Mouse (Mus musculus) olfactory bulb, adult 2 months (tissue): ENCODE measurements around the gene Wdr5. TPM values are rescaled to one million over a fixed set of nuclear protein-coding genes. Genes with fewer than 3 reads are reported as not detected.
A peak's percentile ranks its signal among the peaks of the same experiment; 100 is the strongest.
"Not testable (repeated sequence)": the region's sequence is repeated elsewhere in the genome, so short reads cannot be mapped to it uniquely, and the experiment has no call there.

ENCODE experiments used
- H3K27ac ChIP-seq: fragments of 200-500 bp; 2 replicates; pipeline ENCODE4 v1.5.1; 2012; ENCODE audit warnings: low read depth, low read length; ENCODE audit not compliant: insufficient read depth
- H3K4me1 ChIP-seq: fragments of 200-500 bp; 2 replicates; pipeline ENCODE4 v1.6.1; 2012; ENCODE audit warnings: low read length; ENCODE audit not compliant: control insufficient read depth, insufficient read depth
- H3K4me3 ChIP-seq: fragments of 200-500 bp; 2 replicates; pipeline ENCODE4 v1.5.1; 2012; ENCODE audit warnings: mild to moderate bottlenecking, low read depth, low read length, moderate library complexity; ENCODE audit not compliant: insufficient read depth
- CTCF ChIP-seq: fragments of 200-500 bp; IDR thresholded peaks from 2 replicates; pipeline ENCODE4 v1.5.1; 2012; ENCODE audit warnings: low read depth, mild to moderate bottlenecking, low read length, moderate library complexity; ENCODE audit not compliant: insufficient read depth
- POLR2A ChIP-seq: fragments of 200-500 bp; IDR thresholded peaks from 2 replicates; pipeline ENCODE4 v1.6.1; 2012; ENCODE audit warnings: mild to moderate bottlenecking, low read depth, low read length, moderate library complexity; ENCODE audit not compliant: insufficient read depth
- WGBS: fragments of 180-500 bp; shearing (Covaris S2); methylation state at CpG from one replicate; pipeline ENCODE4 v1.1.7; 2018; 5-methylcytosine and 5-hydroxymethylcytosine counted together
- polyA plus RNA-seq: library from polyadenylated mRNA; stranded (reverse); fragments of >200 nt; gene quantifications from 2 replicates; pipeline ENCODE4 v1.2.4, GENCODE M21; 2012; ENCODE audit warnings: low replicate concordance; ENCODE audit not compliant: missing spikeins, insufficient read depth, insufficient read length

The Wdr5 gene
- polyA plus RNA-seq, 1 experiment, result not detected

DNA sequence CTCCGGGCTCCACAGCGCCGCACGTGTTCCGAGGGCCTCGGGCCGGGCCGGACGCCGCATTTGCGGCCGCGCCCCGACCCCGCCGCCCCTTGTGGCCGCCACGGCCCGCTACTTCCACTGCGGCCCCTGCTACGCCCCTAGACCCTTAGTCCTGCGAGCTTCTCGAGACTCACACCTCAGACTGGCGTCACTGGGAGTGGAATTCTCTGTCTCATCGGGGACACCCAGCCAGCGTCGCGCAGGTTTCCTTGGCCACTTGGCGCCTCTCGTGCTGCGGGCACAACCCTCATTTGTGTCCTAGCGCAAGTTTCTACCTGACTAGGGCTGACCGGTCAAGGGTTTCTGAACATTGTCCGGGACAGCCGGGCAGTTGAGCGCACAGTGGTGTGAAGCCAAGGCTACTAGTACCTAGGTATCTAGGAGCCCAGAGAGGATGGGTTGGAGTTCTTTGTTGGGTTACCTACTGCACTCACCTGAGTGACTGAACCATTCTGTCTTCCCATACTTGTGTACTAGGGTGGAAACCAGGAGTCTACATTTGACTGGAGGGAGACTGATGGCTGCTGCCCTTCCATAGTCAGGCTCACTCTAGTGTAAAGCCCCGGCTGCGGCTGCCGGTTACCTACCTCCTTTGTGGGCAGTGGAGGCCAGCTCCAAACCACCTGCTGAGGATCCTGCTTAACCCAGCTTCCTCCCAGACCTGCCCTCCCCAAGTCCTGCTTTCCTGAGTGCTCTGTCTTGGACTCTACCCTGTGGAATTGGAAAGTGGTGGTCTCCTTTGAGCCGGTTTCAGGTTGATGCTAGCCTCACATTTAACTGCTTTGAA lies 597 bp downstream of the Wdr5 start:
- Histone ChIP-seq H3K4me1 (peaks cover 9% of the 10 kb centered on the region; the same call in 1 of the 2 replicates), H3K27ac (no peak overlapping the region), H3K4me3 (peak overlapping the region; percentile 85)
- WGBS, result under 1% methylated on average over 40 of the region's 40 CpGs
- TF ChIP-seq POLR2A (no peak), CTCF (no peak)

DNA sequence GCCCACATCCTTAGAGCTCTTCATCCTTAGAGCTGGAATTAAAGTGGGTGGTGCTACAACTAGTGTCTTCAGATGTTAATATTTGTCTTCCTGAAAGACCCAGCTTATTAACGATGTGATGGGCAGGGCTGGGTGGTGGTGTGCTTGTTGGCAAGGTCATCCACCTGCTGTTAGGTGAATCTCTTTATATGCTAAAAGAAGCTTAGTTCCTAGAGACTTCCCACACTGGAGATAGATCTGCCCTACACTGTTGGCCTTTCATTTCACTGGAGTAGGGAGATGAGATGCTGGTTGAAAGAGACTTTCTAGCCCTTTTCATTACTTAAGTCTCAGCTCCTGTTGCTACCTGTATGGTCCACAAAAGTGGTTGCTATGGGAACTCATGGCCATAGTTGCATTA lies 1.3 kb downstream of the Wdr5 start:
- WGBS, result 13% methylated on average over 1 of the region's 1 CpGs
- H3K4me3 ChIP-seq, result no peak overlapping the region
- no peak overlapping the region for H3K27ac ChIP-seq
- TF ChIP-seq POLR2A, result no peak
- no peak for TF ChIP-seq CTCF
- H3K4me1 ChIP-seq, result peaks cover 9% of the 10 kb centered on the region; the same call in 1 of the 2 replicates

DNA sequence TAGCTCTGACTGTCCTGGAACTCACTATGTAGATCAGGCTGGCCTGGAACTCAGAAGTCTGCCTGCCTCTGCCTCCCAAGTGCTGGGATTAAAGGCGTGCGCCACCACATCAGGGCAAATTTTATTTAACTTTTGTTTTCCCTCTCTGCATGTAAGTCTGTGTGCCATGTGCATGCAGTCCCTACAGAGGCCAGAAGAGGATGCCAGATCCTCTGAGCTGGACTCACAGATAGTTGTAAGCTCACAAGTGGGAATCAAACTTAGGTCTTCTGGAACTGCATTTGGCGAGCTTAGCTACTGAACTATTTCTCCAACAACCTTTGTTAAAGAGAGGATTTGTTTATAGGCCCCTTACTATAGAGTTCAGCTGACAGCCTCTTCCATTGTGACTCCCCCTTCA lies 3.3 kb downstream of the Wdr5 start:
- no peak overlapping the region for H3K27ac ChIP-seq
- TF ChIP-seq CTCF, result no peak
- no peak for TF ChIP-seq POLR2A

DNA sequence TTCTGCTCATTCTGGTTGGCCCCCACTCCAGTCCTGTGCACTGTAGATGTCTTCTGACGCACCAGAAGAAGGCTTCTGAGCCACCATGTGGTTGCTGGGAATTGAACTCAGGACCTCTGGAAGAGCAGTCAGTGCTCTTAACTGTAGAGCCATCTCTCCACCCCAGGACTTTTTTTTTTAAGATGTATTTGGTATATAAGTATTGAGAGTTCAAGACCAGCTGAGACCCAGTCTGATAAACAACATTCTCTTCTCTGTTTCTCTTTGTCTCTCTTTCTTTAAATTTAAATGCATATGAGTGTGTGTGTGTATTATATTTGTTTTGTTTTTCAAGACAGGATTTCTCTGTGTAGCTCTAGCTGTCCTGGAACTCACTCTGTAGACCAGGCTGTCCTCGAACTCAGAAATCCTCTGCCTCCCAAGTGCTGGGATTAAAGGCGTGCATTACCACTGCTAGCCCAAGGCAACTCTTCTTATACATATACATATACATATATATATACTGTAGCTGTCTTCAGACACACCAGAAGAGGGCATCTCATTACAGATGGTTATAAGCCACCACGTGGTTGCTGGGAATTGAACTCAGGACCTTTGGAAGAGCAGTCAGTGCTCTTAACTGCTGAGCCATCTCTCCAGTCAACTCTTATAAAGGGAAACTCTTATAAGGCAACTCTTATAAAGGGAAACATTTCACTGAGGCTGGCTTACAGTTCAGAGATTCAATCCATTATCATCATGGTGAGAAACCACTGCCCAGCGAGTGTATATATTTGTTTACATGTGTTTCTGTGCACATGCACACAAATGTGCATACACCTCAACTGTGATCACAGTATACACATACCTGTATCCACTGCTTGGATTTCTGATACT lies 23.7 kb downstream of the Wdr5 start:
- WGBS, result 62% methylated on average over 5 of the region's 5 CpGs
- not testable (repeated sequence) for H3K4me1 ChIP-seq, H3K4me3 ChIP-seq
- peak overlapping the region; percentile 45; the same call in 1 of the 2 replicates for H3K27ac ChIP-seq

More for the DNA sequence above, 3.3 kb downstream of the Wdr5 start:
- Histone ChIP-seq H3K4me1 (peaks cover 9% of the 10 kb centered on the region; the same call in 1 of the 2 replicates), H3K4me3 (no peak overlapping the region)
- WGBS, result 95% methylated on average over 3 of the region's 3 CpGs

DNA sequence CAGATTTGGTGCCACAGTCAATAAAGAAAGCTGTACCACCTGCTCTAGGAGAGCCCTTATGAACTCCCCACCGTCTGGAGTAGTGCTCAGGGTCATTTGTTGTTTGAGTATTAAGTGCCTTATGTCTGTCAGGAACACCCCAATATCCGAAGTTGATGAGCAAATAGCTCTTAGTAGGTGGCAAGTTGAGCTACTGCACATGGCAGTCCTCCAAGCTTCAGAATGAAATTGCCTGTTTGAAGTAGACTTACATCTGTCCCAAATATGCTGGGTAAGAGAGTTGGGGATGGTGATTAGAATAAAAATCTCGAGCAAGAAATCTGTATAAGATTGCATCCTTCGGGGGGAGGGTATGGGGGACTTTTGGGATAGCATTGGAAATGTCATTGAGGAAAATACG lies 24.4 kb downstream of the Wdr5 start:
- Histone ChIP-seq H3K27ac (peak overlapping the region; percentile 45; the same call in 1 of the 2 replicates), H3K4me3 (no peak overlapping the region), H3K4me1 (peaks cover 3% of the 10 kb centered on the region; the same call in 1 of the 2 replicates)
- TF ChIP-seq POLR2A (no peak), CTCF (no peak)
- 9% methylated on average over 5 of the region's 5 CpGs for WGBS

DNA sequence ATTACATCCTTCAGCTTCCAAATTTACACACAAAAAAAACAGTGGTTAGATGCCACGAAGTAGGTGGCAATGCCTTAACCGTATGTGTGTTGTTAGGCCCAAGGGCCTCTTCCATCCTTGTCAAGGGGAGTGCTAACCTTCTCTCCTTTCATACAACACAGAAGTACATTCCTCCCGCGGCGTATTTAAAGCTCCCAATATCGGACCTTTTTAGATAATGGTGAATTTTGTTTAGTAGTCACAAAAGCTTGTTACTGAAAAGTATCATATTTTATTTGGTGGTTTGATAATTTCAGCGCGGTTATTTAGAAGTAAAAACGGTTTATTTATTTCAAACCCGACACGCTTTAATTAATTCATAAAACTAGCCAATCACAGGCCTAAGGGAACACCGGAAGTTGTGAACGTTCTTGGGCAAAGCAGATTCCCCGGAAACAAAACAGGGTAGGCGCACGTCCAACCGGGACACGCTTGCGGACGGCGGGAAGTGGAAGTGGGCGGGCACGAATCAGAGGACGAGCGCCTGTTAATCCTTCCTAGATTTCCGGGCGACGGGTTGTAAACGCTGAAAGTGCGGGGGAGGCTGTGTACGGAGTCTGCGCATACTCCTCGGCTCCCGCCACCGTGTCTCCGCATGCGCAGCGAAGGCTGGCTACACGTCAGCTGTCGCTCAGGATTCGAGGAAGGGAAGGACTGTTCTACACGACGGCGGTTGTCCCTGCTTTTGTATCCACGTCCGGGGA lies 25.0 kb downstream of the Wdr5 start:
- WGBS, result under 1% methylated on average over 46 of the region's 46 CpGs
- H3K27ac ChIP-seq, result peak overlapping the region; percentile 48
- TF ChIP-seq CTCF (no peak), POLR2A (peak; percentile 73)
- H3K4me3 ChIP-seq, result peak overlapping the region; percentile 48
- H3K4me1 ChIP-seq, result peaks cover 3% of the 10 kb centered on the region; the same call in 1 of the 2 replicates

DNA sequence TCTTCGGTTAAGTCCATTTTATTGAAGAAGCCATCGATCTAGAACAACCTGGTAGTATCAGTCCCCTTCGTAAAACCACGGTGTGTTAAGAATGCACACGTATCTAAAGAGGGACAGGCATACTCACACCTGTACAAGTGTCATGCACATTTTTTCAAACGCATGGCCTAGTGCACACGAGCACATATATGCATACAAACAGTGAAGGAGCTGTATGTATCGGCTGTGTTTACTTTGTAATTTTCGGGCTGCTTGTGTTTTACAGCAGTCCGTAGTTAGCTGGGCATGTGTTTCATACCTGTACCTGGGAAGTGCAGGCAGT lies 25.5 kb downstream of the Wdr5 start:
- WGBS, result 15% methylated on average over 10 of the region's 10 CpGs
- Histone ChIP-seq H3K4me1 (peaks cover 3% of the 10 kb centered on the region; the same call in 1 of the 2 replicates), H3K4me3 (peak overlapping the region; percentile 48), H3K27ac (peak overlapping the region; percentile 48)
- TF ChIP-seq POLR2A (no peak), CTCF (no peak)

DNA sequence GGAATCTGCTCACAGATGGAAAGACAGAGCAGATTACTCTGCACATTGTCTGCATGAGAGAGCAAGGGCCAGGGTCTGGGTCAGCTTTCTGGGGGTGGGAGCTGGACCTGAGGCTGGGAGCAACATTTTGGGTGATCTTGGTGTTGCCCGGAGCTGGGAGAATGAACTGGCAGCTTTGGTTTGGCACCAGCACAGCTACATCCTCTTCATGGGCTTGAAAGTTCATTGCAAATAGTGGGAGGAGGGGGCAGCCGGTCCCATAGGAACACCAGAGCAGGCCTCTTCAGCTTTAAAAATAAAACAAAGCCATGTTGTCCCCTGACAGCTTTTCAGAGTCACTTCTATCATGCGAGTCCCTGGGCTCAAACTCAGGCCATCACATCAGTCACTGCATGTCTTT lies 26.3 kb downstream of the Wdr5 start:
- Histone ChIP-seq H3K4me3 (no peak overlapping the region), H3K27ac (no peak overlapping the region), H3K4me1 (peaks cover 3% of the 10 kb centered on the region; the same call in 1 of the 2 replicates)
- TF ChIP-seq POLR2A (no peak), CTCF (no peak)
- 80% methylated on average over 3 of the region's 3 CpGs for WGBS
